ENCODE assay signal across 13 mouse cellular contexts in the genomic region with DNA sequence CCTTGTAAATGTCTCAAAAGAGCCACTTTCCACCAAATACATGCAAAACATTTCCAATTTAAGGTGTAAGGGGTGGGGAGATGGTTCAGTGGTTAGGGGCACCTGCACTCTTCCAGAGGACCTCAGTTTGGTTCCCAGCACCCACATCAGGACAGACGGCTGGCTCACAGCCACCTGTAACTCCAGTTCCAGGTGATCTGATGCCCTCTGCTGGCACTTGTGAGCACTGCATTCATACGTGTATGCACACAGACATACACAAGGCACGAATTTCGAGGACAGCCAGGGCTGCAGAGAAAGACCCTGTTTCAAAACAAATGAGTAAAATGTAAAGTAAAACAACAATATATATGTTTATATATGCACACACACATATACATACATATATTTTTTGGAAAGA. TPM values are rescaled to one million over a fixed set of nuclear protein-coding genes. Genes with fewer than 3 reads are reported as not detected.
DNase-seq lines count a peak whose midpoint lies in the region; ATAC-seq and TF ChIP-seq lines count a peak whose summit lies in the region.
"Had no signal": no experiment of that assay in that cellular context is flagged by ENCODE, and none has a peak within 500 bp of the region (broad histone marks: within the 10 kb centered on the region; RNA-seq: fewer than 3 reads in every experiment).

No protein-coding gene starts in this region.

- H3K36me3 ChIP-seq in CH12.LX (replicated peaks in 1 of 2; ENCODE audit: control insufficient read depth in 1 of 2, insufficient read depth in 1 of 2, low read length in 1 of 2), result peaks cover 44 to 87% of the 10 kb centered on the region in 2 experiments
- H3K36me3 ChIP-seq in forebrain, embryonic 13.5 days (ENCODE audit: poor library complexity, severe bottlenecking), result peaks cover 8% of the 10 kb centered on the region; the same call in 1 of the 2 replicates

- no peak for DNase-seq in layer of hippocampus, adult 2 months (ENCODE audit: low spot score in 2 of 2)
- DNase-seq in layer of hippocampus, adult 18-20 months (ENCODE audit: low spot score in 2 of 2), result no peak
- DNase-seq in 416B (ENCODE audit: low read depth) (peak; percentile 28), CH12.LX (ENCODE audit: extremely low read depth) (no peak)
- no peak for DNase-seq in urinary bladder, postnatal 4 days (ENCODE audit: low spot score in 2 of 2)
- DNase-seq: gastrocnemius, postnatal 36 days; kidney, adult 9 months; layer of hippocampus, postnatal 36 days had no signal

- peak; percentile 23 for TF ChIP-seq RAD21 in CH12.LX (IDR thresholded peaks at IDR 0.05; ENCODE audit: low read depth, low read length)

- peaks cover 0 to 13% of the 10 kb centered on the region in 2 experiments; a peak in 2 of 4 replicates for H3K4me1 ChIP-seq in CH12.LX (ENCODE audit: control insufficient read depth in 1 of 2, insufficient read depth in 2 of 2)
- peaks cover 9% of the 10 kb centered on the region for H3K4me1 ChIP-seq in embryonic fibroblast, embryonic 13.5 days (ENCODE audit: control insufficient read depth, insufficient read depth, low read length)
- H3K4me1 ChIP-seq in forebrain, embryonic 13.5 days, result peaks cover 25% of the 10 kb centered on the region

- H3K27me3 ChIP-seq in CH12.LX (replicated peaks), result no peaks in the 10 kb centered on the region
- no peaks in the 10 kb centered on the region for H3K27me3 ChIP-seq in forebrain, embryonic 13.5 days
- H3K27me3 ChIP-seq: liver, embryonic 15.5 days had no signal

- WGBS in forebrain, embryonic 13.5 days, result 94% methylated on average over 4 of the region's 4 CpGs

- H3K79me2 ChIP-seq in CH12.LX (replicated peaks; ENCODE audit: control insufficient read depth, extremely low read depth, insufficient read depth, poor library complexity, severe bottlenecking), result no peaks in the 10 kb centered on the region

- H3K27ac ChIP-seq in layer of hippocampus, adult 2 months, result no peak overlapping the region
- H3K27ac ChIP-seq in CH12.LX (ENCODE audit: insufficient read depth, low read depth), result no peak overlapping the region
- no peak overlapping the region for H3K27ac ChIP-seq in embryonic fibroblast, embryonic 13.5 days (ENCODE audit: insufficient read depth, low read length)
- H3K27ac ChIP-seq in forebrain, embryonic 13.5 days, result no peak overlapping the region
- H3K27ac ChIP-seq: liver, embryonic 15.5 days had no signal

- ATAC-seq in forebrain, embryonic 13.5 days, result no peak

- dilution Hi-C loops in CH12.LX (cut with MboI; ENCODE audit: extremely low pct_ligation_motif_present, extremely low pct_unique_long_range_greater_than_20kb, low sequenced_read_pairs), result no loop called here

- no peak for TF ChIP-seq POLR2A in CH12.LX (IDR thresholded peaks at IDR 0.05; ENCODE audit: low read depth, low read length)
- TF ChIP-seq POLR2A in embryonic fibroblast, embryonic 13.5 days (IDR thresholded peaks at IDR 0.05; ENCODE audit: low read depth, low read length), result no peak

- H3K9ac ChIP-seq in CH12.LX (ENCODE audit: insufficient read depth, low read depth), result no peak overlapping the region
- no peak overlapping the region for H3K9ac ChIP-seq in forebrain, embryonic 13.5 days
- H3K9ac ChIP-seq: liver, embryonic 15.5 days had no signal

- peaks cover 7% of the 10 kb centered on the region for H3K9me3 ChIP-seq in CH12.LX (replicated peaks; ENCODE audit: low read length)
- H3K9me3 ChIP-seq in forebrain, embryonic 13.5 days (replicated peaks), result no peaks in the 10 kb centered on the region
- H3K9me3 ChIP-seq: liver, embryonic 15.5 days had no signal

- TF ChIP-seq CTCF in layer of hippocampus, adult 2 months (conservative IDR thresholded peaks at IDR 0.05), result peak; percentile 68
- TF ChIP-seq CTCF in CH12.LX (conservative IDR thresholded peaks at IDR 0.05 in 1 of 2, IDR thresholded peaks at IDR 0.05 in 1 of 2; ENCODE audit: low read depth in 2 of 2, low read length in 2 of 2), result peak; percentile 16 to 60; a peak in 2 of 4 replicates
- peak; percentile 22; the same call in 1 of the 2 replicates for TF ChIP-seq CTCF in embryonic fibroblast, embryonic 13.5 days (IDR thresholded peaks at IDR 0.05; ENCODE audit: borderline replicate concordance, insufficient read depth, low read length)

- in situ Hi-C loops in CH12.LX (cut with MboI; ENCODE audit: low pct_ligation_motif_present, low pct_unique_long_range_greater_than_20kb, low sequenced_read_pairs), result no loop called here

- H3K4me2 ChIP-seq in CH12.LX (ENCODE audit: insufficient read depth, low read depth, poor library complexity, severe bottlenecking), result no peak overlapping the region
- H3K4me2 ChIP-seq in forebrain, embryonic 13.5 days, result no peak overlapping the region
- H3K4me2 ChIP-seq: liver, embryonic 15.5 days; midbrain, embryonic 11.5 days had no signal

- no peak overlapping the region for H3K4me3 ChIP-seq in layer of hippocampus, adult 2 months
- no peak overlapping the region for H3K4me3 ChIP-seq in CH12.LX (replicated peaks in 1 of 3; ENCODE audit: low read depth in 2 of 3, low read length in 2 of 3, poor library complexity in 1 of 3)
- no peak overlapping the region for H3K4me3 ChIP-seq in embryonic fibroblast, embryonic 13.5 days (ENCODE audit: insufficient read depth, low read length)
- H3K4me3 ChIP-seq in forebrain, embryonic 13.5 days, result no peak overlapping the region
- H3K4me3 ChIP-seq: liver, embryonic 15.5 days had no signal

- no peak for TF ChIP-seq EP300 in CH12.LX (IDR thresholded peaks at IDR 0.05; ENCODE audit: low read length)

TF ChIP-seq in CH12.LX, 34 proteins besides CTCF, POLR2A, EP300 and RAD21:
- peak; percentile 26 for TF ChIP-seq SMC3 (IDR thresholded peaks at IDR 0.05; ENCODE audit: low read depth, low read length)
- no peak for TF ChIP-seq NRF1 (IDR thresholded peaks at IDR 0.05; ENCODE audit: low read depth, low read length)

RNA-seq across cellular contexts. Expression of a gene that starts 4.0 kb away (rescaled TPM):
- total RNA-seq in layer of hippocampus, adult 2 months (2021), result 100 to 1,000 TPM; 120 to 123 TPM
- total RNA-seq in layer of hippocampus, adult 18-20 months (2021), result 100 to 1,000 TPM; 128 to 131 TPM
- total RNA-seq in CH12.LX (2012; rRNA removed) (2.9 and 3.9 TPM in 2 replicates), CH12.LX (2014; rRNA removed) (1.4 TPM in 2 replicates)
- 1.5 and 2.8 TPM in 2 replicates for polyA plus RNA-seq in CH12.LX (2012; ENCODE audit: insufficient read length, low read depth)
- 157 and 266 TPM in 2 replicates for polyA plus RNA-seq in embryonic fibroblast, embryonic 13.5 days (2011; ENCODE audit: insufficient read length, low read depth, missing spikeins)
- polyA plus RNA-seq in forebrain, embryonic 13.5 days (2015; fragmentation: Nextera tagmentation; extraction: Ambion mirVana), result 48.8 and 48.9 TPM in 2 replicates

RNA-seq across cellular contexts. Expression of a gene that starts 18.1 kb away (rescaled TPM):
- total RNA-seq in layer of hippocampus, adult 2 months (2021), result 100 to 1,000 TPM; 117 to 124 TPM
- 100 to 1,000 TPM; 134 to 142 TPM for total RNA-seq in layer of hippocampus, adult 18-20 months (2021)
- total RNA-seq in CH12.LX (2012; rRNA removed) (13.9 and 14.3 TPM in 2 replicates), CH12.LX (2014; rRNA removed) (12.9 and 13.2 TPM in 2 replicates)
- polyA plus RNA-seq in CH12.LX (2012; ENCODE audit: insufficient read length, low read depth), result 10.7 and 13.3 TPM in 2 replicates
- 33.3 and 39.3 TPM in 2 replicates for polyA plus RNA-seq in embryonic fibroblast, embryonic 13.5 days (2011; ENCODE audit: insufficient read length, low read depth, missing spikeins)
- polyA plus RNA-seq in forebrain, embryonic 13.5 days (2015; fragmentation: Nextera tagmentation; extraction: Ambion mirVana), result 10.0 and 10.8 TPM in 2 replicates

RNA-seq across cellular contexts. Expression of a gene that starts 28.8 kb away (rescaled TPM):
- total RNA-seq in layer of hippocampus, adult 2 months (2021), result 10 to 100 TPM; 16.4 to 19.7 TPM
- 10 to 100 TPM; 14.9 to 16.7 TPM for total RNA-seq in layer of hippocampus, adult 18-20 months (2021)
- total RNA-seq in CH12.LX (2012; rRNA removed), result 0.13 TPM in 2 replicates
- total RNA-seq in CH12.LX (2014; rRNA removed), result 0.08 TPM in 1 of 2 replicates, not detected in the other
- polyA plus RNA-seq in CH12.LX (2012; ENCODE audit: insufficient read length, low read depth), result 0.44 and 0.47 TPM in 2 replicates
- 15.1 and 17.1 TPM in 2 replicates for polyA plus RNA-seq in embryonic fibroblast, embryonic 13.5 days (2011; ENCODE audit: insufficient read length, low read depth, missing spikeins)
- 20.4 and 21.2 TPM in 2 replicates for polyA plus RNA-seq in forebrain, embryonic 13.5 days (2015; fragmentation: Nextera tagmentation; extraction: Ambion mirVana)

RNA-seq across cellular contexts. Expression of a gene that starts 30.7 kb away (rescaled TPM):
- 10 to 100 TPM; 36.4 to 40.0 TPM for total RNA-seq in layer of hippocampus, adult 2 months (2021)
- total RNA-seq in layer of hippocampus, adult 18-20 months (2021), result 10 to 100 TPM; 40.4 to 44.8 TPM
- 51.9 and 57.4 TPM in 2 replicates for total RNA-seq in CH12.LX (2012; rRNA removed)
- 45.9 and 58.3 TPM in 2 replicates for total RNA-seq in CH12.LX (2014; rRNA removed)
- 81.7 and 87.0 TPM in 2 replicates for polyA plus RNA-seq in CH12.LX (2012; ENCODE audit: insufficient read length, low read depth)
- 20.4 and 21.5 TPM in 2 replicates for polyA plus RNA-seq in embryonic fibroblast, embryonic 13.5 days (2011; ENCODE audit: insufficient read length, low read depth, missing spikeins)
- polyA plus RNA-seq in forebrain, embryonic 13.5 days (2015; fragmentation: Nextera tagmentation; extraction: Ambion mirVana), result 14.5 and 16.5 TPM in 2 replicates

RNA-seq across cellular contexts. Expression of a gene that starts 42.1 kb away (rescaled TPM):
- total RNA-seq in layer of hippocampus, adult 2 months (2021), result under 1 TPM in 1 of 2 experiments, not detected in 1; 0.71 TPM
- under 1 TPM; 0.20 to 0.43 TPM for total RNA-seq in layer of hippocampus, adult 18-20 months (2021)
- total RNA-seq in CH12.LX (2012; rRNA removed) (0.13 TPM in 1 of 2 replicates, not detected in the other), CH12.LX (2014; rRNA removed) (not detected in 2 replicates)
- polyA plus RNA-seq in CH12.LX (2012; ENCODE audit: insufficient read length, low read depth), result not detected in 2 replicates
- not detected in 2 replicates for polyA plus RNA-seq in embryonic fibroblast, embryonic 13.5 days (2011; ENCODE audit: insufficient read length, low read depth, missing spikeins)
- polyA plus RNA-seq in forebrain, embryonic 13.5 days (2015; fragmentation: Nextera tagmentation; extraction: Ambion mirVana), result 0.18 and 0.39 TPM in 2 replicates
- total RNA-seq: gastrocnemius, postnatal 36 days; heart, postnatal 25 days had no signal
- polyA plus RNA-seq: liver, embryonic 15.5 days had no signal

Comparison
In these comparisons a context has a peak if more than half of its experiments do, and no peak if none do; other contexts are left out.
1. RNA of a gene that starts 4.0 kb away (total RNA-seq): 128 to 131 TPM in layer of hippocampus, adult 18-20 months and 120 to 123 TPM in layer of hippocampus, adult 2 months; 1.4 to 3.9 TPM in CH12.LX; every median in the first group is over 10 times any median in the second.
2. RNA of a gene that starts 18.1 kb away (total RNA-seq): 134 to 142 TPM in layer of hippocampus, adult 18-20 months and 117 to 124 TPM in layer of hippocampus, adult 2 months; 12.9 to 14.3 TPM in CH12.LX; every median in the first group is over 4 times any median in the second.
3. RNA of a gene that starts 28.8 kb away (total RNA-seq): 16.4 to 19.7 TPM in layer of hippocampus, adult 2 months and 14.9 to 16.7 TPM in layer of hippocampus, adult 18-20 months; 0.08 to 0.13 TPM in CH12.LX; every median in the first group is over 10 times any median in the second.
4. Peak in every context shown above with its lines, with median percentiles within 50 percentile points of each other: CTCF ChIP-seq.